Mouse (Mus musculus) cerebellum, adult 11-12 months (tissue): ENCODE results near the gene Eif3b.

ENCODE experiments used
- DNase-seq: peaks from one replicate; pipeline ENCODE4 v3.0.0; 2022

Gene Eif3b

GRCm38 (mm10) chr5:140491142-140491541 is 72.0 kb downstream of the Eif3b start:
- no peak for DNase-seq

- no peak for DNase-seq
Measured at GRCm38 (mm10) chr5:140492684-140493233, 73.6 kb downstream of the Eif3b start.
